Mouse (Mus musculus) right cerebral cortex, postnatal 14 days (tissue): Measurements from ENCODE around the gene Rsad1.

Source experiments
- DNase-seq: peaks from one replicate; pipeline ENCODE4 v3.0.0; 2022

The Rsad1 gene

GRCm38 (mm10) chr11:94547271-94547670 lies 1.8 kb downstream of the Rsad1 start:
- DNase-seq, result no peak

GRCm38 (mm10) chr11:94546381-94546780 lies 2.7 kb downstream of the Rsad1 start:
- DNase-seq, result no peak

- no peak for DNase-seq
These were observed 4.6 kb downstream of the Rsad1 start for GRCm38 (mm10) chr11:94544422-94544821.

- peak; percentile 98 for DNase-seq
These were observed 5.1 kb downstream of the Rsad1 start for GRCm38 (mm10) chr11:94543932-94544331.

- DNase-seq, result no peak
These were observed 5.7 kb downstream of the Rsad1 start for GRCm38 (mm10) chr11:94543344-94543743.

- no peak for DNase-seq
These were observed 6.7 kb downstream of the Rsad1 start for GRCm38 (mm10) chr11:94542400-94542799.

GRCm38 (mm10) chr11:94539761-94540160 lies 9.3 kb downstream of the Rsad1 start:
- no peak for DNase-seq

GRCm38 (mm10) chr11:94538733-94539292 lies 10.2 kb downstream of the Rsad1 start:
- DNase-seq, result no peak

GRCm38 (mm10) chr11:94533171-94533570 lies 15.9 kb downstream of the Rsad1 start:
- no peak for DNase-seq

GRCm38 (mm10) chr11:94528879-94529278 lies 20.2 kb downstream of the Rsad1 start:
- no peak for DNase-seq

- no peak for DNase-seq
These were observed 22.7 kb downstream of the Rsad1 start for GRCm38 (mm10) chr11:94526171-94526879.

GRCm38 (mm10) chr11:94521219-94521843 lies 27.7 kb downstream of the Rsad1 start, which contains the start of gene Mycbpap:
TSS of gene Mycbpap (minus strand) at chr11:94521742.
- peak; percentile 49 for DNase-seq

GRCm38 (mm10) chr11:94513452-94513851 lies 35.6 kb downstream of the Rsad1 start:
- DNase-seq, result no peak

- DNase-seq, result no peak
These were observed 40.1 kb downstream of the Rsad1 start for GRCm38 (mm10) chr11:94508976-94509375.

GRCm38 (mm10) chr11:94501482-94501881 lies 47.6 kb downstream of the Rsad1 start:
- no peak for DNase-seq

GRCm38 (mm10) chr11:94500362-94500761 lies 48.7 kb downstream of the Rsad1 start:
- DNase-seq, result no peak

- no peak for DNase-seq
These were observed 49.3 kb downstream of the Rsad1 start, which contains the start of gene Epn3 for GRCm38 (mm10) chr11:94499661-94500152. TSS of gene Epn3 (minus strand) at chr11:94499974.

GRCm38 (mm10) chr11:94499035-94499434 lies 50.0 kb downstream of the Rsad1 start:
- no peak for DNase-seq

- DNase-seq, result peak; percentile 75
These were observed 50.7 kb downstream of the Rsad1 start for GRCm38 (mm10) chr11:94498093-94498996.

GRCm38 (mm10) chr11:94495415-94495814 lies 53.6 kb downstream of the Rsad1 start:
- DNase-seq, result no peak

GRCm38 (mm10) chr11:94491749-94492099 lies 57.3 kb downstream of the Rsad1 start:
- no peak for DNase-seq

GRCm38 (mm10) chr11:94491035-94491748 lies 57.9 kb downstream of the Rsad1 start:
- DNase-seq, result peak; percentile 66
